Mouse (Mus musculus) brain, adult 2 months (tissue): ENCODE results near the gene Rasgrp3.
"Not testable (repeated sequence)": the region's sequence is repeated elsewhere in the genome, so short reads cannot be mapped to it uniquely, and the experiment has no call there.

ENCODE experiments used
- DNase-seq: peaks from one replicate; pipeline ENCODE4 v3.0.0; 2011; ENCODE audit warnings: low read depth, low spot score

Gene Rasgrp3

DNA sequence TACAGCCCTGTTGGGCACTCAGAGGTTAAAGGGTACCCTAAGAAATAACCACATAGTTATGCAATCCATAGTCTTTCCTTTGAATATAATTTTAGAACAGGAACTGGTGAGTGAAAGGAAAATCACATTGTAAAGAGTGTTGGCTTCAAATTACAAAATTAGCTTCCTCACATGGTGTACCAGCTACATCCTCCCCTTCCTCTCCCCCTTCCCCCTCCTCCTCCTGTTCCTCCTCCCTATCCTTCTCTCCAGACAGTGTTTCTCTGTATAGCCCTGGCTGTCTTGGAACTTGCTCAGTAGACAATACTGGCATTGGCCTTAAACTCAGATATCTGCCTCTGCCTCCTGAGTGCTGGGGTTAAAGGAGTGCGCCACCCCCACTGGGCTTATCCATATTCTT lies 26.1 kb downstream of the Rasgrp3 start:
- peak; percentile 53 for DNase-seq

- not testable (repeated sequence) for DNase-seq
These were observed 27.5 kb downstream of the Rasgrp3 start for GRCm38 (mm10) chr17:75463223-75463622.

DNA sequence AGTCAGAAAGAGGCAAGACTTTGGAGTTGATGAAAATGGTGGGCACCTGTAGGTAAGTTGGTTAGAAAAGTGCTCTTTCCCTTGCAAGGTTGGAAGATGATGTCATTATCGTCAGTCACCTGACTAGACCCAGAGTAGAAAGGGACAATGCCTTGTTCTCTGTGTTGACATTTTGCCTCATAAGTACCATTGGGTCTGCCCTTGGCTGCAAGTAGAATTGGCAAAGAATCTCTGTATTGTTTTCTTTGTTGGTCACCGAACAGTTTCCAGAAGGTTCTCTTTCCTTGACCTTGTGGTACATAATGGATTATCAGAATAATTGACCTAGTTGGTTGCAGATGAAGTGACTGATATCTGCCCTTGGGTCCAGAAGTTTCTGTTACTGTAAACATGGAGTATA lies 27.9 kb downstream of the Rasgrp3 start:
- DNase-seq: peak; percentile 26

DNA sequence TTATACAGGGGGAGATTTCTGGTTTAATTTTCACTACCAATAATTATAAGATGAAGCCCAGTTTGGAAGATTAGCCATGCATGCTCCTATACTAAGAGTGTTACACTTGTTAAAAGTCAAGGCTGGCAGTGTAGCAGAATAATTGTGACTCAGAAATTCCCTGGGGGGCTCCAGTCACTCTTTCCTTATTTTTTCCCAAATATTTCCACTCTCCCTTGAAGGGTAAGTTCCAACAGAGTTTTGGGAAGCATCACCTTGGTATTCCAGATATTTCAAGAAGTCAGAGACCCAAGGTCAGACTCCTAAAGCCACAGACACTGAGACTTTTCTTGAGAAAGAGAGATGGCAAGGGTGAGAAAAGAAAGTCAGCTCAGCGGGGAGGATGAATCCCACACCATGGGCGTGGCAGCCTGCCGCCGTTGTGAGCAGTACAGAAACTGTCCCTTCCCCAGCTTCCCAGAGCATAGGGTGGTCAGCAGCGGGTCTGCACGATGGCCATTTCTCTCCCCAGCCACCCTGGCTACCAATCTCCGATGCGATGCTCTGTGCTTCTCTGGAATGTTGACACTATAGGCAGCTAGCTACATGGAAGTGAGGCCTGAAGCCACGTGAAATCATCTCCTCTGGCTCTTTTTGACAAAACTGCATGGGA lies 28.8 kb downstream of the Rasgrp3 start:
- DNase-seq: no peak

DNA sequence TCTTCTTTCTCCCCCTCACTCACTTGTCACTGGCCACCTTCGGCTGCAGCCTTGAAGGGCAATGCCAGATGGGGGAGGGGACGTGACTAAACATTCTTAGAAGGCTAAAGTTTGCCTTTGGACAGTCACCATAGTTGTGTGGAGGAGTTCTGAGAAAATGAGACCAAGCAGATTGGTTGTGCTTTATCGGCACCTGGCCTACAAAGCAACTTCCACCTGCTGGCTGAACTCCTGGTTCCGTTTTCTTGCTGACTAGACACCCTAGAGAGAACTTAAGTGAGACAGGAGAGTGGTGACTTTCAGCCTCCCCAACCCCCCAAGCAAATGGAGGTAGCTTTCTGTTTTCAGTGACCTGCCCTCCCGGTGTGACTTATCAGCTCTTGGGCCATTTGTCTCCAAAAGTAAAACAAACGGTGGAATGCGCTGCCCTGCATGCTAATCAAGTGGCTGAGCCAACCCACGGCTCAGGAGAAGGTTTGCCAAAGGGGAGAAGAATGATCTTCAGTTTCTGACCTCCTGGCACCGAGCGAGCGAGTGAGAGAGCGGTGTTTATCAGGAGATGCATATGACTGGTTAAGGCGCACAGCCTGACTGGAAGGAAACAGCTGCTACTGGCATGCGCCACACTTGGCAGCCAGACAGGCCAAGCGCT lies 29.4 kb downstream of the Rasgrp3 start:
- DNase-seq: peak; percentile 94

- DNase-seq: no peak
These were observed 29.9 kb downstream of the Rasgrp3 start for GRCm38 (mm10) chr17:75465635-75465997.

- peak; percentile 34 for DNase-seq
These were observed 31.3 kb downstream of the Rasgrp3 start for GRCm38 (mm10) chr17:75466948-75467347.

GRCm38 (mm10) chr17:75467526-75467925 lies 31.8 kb downstream of the Rasgrp3 start:
- no peak for DNase-seq

DNA sequence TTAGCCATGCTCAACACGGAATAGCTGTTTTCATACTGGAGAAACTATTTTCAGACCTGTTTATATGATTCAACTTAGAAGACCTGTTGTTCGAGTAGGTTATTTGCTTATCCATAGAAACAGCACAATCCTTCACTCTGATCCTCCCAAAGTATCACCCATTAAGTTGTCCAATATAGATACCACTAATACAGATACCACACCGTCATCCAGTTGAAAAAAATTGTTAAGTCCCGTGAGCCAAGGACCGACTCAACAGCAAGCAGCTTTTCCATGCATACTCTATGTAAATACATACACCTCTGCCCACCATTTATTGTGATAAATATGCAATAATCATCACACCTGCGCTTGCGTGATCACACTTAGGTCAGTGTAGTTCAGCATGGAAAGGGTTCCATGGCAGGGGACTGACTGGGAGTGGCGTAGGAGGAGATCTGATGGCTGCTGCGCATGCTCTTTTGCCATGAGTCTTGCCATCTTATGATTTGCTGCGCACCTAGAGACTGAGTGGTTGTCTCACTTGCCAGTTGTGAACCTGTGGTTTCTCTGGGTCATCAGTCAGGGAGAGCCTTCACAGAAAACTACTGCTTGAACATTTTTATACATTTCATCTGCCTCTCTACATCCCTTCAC lies 32.9 kb downstream of the Rasgrp3 start:
- DNase-seq: no peak

DNA sequence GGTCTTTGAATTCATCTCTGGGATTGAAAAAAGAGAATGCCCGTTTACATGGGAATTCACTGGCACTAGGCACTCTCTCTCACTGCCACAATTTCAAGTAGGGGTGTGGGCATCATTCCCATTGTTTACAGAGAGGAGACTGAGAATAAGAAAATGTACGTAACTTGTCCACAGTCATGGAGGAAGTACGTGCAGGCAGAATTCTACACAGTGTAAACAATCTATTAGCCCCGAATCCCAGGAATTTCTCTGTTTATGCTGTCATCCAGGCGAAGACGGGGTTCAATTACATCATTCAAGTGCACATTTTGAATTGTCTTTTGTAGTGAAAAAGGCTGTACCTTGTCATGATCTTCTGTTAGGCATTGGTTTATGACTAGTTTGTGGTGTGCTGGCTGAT lies 34.6 kb downstream of the Rasgrp3 start:
- no peak for DNase-seq

- DNase-seq: no peak
These were observed 35.4 kb downstream of the Rasgrp3 start for GRCm38 (mm10) chr17:75470885-75471610.

DNA sequence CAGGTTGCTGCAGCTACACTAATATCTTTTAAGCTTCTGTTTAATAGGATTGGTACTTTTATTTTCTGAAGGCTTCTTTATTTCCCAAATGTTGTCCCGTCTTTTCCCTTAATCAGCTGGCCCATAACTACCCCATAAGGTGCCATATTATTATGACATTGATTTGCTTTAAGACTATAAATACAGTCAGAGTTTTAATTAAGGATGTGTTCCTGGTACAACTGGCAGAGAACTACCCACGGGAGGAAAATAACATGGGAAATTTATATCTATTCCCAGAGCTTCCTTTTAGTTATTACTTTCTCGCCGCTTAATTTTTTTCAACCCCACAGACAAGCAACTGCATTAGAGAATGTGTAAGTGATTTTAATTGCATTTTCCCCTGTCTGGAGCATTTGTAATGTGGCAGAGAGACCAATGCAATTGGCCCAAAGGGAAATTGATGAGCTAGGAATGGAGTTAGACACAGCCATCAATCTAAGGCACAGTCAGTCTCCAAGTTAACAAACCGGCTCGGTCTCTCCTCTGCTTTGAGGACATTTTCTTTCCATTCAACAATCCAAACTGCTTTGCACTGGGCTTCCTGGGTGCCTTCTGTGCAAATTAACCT lies 36.1 kb downstream of the Rasgrp3 start:
- no peak for DNase-seq

DNA sequence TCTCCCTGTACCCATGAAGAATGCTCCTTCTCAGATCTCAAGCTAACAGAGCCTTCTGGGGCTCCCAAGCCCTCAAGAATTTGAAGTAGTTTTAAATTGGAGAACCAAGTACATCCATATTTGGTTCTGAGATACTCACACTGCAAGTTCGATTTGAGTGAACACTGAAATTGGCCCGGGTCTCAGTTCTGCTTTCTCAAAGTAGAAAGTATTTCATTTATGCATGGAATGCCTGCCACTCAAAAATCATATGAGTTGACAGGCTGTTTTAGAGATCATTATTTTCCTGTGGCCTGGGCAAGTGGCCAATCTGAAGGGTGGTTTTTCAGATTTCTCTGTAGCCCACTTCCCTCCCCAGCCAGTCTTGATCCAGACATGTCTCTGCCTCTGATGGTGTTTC lies 36.7 kb downstream of the Rasgrp3 start:
- DNase-seq: no peak

- no peak for DNase-seq
These were observed 40.3 kb downstream of the Rasgrp3 start for GRCm38 (mm10) chr17:75475985-75476384.

- no peak for DNase-seq
These were observed 41.2 kb downstream of the Rasgrp3 start for GRCm38 (mm10) chr17:75476736-75477416.

DNA sequence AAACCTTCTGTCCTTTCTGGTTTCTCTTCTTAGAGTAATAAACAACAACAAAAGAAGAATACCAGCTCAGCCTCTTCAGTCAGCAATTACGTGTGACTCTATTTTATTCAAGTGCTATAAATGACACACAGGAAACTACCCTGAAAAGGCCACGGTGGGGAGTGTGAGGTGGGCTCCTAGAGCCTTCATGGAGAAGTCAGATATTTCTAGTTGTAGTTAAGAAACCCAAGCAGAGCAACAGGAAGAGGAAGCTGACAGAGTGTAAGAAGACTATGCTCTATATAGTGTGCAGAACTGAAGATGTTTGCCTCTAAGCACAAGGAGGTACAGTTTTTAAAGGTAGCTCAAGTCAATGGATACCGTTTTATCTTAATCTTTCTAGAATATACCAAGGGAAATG lies 42.0 kb downstream of the Rasgrp3 start:
- DNase-seq: no peak

DNA sequence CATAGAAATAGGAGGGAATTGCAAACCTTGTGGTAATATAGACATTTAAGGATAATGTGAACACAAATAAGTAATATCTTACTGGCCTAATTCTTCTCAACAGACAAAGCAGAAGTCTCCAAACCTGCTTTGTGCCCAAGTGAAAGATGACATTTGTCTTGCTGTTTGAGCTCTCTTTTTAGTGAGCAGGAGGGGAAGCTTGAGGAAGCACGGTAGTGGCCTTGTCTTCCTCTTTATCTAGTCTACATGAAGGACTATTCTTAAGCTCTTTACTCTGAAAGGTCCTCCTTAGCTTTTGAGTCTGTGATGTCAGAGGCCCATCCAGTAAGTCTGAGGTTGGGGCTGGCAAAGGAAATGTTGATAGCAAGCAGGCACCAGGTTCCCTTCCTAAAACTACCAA lies 43.1 kb downstream of the Rasgrp3 start:
- DNase-seq: no peak

DNA sequence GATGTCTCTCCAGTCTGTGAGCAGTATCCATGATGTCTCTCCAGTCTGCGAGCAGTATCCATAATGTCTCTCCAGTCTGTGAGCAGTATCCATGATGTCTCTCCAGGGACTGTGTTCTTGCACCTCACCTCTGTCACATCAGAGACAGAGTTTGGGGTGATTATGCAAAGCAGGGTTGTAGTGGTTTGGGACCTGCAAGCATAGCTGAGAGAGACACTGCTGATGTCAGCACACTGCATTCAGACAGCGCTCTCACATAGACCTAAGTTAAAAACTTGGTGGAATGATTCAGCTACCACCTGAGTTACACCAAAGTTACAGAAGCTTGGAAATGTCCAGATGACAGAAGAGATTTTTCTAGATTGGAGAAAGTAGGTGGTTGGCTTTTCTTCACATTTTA lies 44.0 kb downstream of the Rasgrp3 start:
- no peak for DNase-seq

DNA sequence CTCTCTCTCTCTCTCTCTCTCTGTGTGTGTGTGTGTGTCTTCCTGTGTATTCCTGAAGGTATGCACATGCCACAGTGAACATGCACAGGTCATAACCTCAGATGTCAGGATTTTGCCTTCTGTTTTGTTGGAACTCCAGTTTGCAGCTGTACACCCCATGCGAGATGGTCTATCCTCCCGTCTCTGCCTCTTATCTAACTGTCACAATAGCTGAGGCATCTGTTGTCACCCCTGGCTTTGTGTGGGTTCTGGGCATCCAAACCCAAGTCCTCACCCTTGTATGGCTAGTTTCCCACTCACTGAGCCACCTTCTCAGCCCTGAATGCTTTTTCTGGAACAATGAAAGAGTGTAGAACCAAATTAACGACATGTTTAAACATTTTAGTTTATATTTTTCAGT lies 44.7 kb downstream of the Rasgrp3 start:
- DNase-seq: no peak

DNA sequence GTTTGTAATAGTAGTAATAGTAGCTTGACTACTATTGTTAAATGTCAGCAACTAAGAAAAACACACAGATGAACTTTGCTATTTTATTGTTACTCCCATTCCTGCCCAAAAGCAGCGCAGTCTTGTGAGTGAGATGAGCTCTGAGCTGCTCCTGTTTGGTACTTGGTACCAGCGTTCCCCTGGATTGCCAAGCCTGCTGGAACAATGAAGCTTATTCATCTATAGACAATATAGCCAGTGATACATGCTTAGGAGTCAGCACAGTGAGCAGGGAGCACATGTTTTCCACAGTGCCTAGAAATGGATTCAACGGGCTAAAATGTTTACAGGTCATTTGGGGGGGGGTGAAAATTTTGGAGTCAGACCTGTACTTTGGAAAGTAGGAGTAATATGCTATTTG lies 50.5 kb downstream of the Rasgrp3 start:
- DNase-seq: peak; percentile 90

DNA sequence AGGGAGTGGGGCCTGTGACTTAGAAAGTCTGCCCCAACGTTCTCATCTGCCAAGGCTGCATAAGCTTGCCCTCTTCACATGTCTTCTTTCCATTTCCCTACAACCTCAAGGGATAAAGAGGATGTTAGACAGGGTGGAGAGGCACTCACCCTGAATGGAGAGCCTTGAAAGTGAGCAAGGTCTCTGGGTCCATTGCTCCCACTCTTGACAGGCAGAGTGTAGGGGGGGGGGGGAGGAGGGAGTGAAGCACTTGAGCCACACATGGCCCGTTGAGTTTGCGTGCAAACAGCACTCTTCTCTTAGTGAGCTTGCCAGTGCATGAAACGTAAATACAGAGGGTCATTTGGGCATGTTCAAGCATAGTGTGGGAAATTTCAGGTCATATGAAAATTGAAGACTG lies 59.5 kb downstream of the Rasgrp3 start:
- no peak for DNase-seq
